Mouse (Mus musculus) liver, embryonic 15.5 days (tissue): ENCODE measurements around the gene Plekhj1. TPM values are rescaled to one million over a fixed set of nuclear protein-coding genes. Genes with fewer than 3 reads are reported as not detected.
A peak's percentile ranks its signal among the peaks of the same experiment; 100 is the strongest.
"Not testable (repeated sequence)": the region's sequence is repeated elsewhere in the genome, so short reads cannot be mapped to it uniquely, and the experiment has no call there.

ENCODE experiments used
- ATAC-seq: fragments of 200-750 bp; cut with Nextera tagmentation; 2 replicates; pipeline ENCODE4 v1.8.0; 2017; ENCODE audit warnings: moderate number of reproducible peaks, mild to moderate bottlenecking, moderate library complexity; ENCODE audit not compliant: insufficient read depth
- H3K27ac ChIP-seq: fragments of 300-500 bp; sonication (generic); replicated peaks from 2 replicates; pipeline ENCODE4 v1.5.1; 2015; ENCODE audit warnings: mild to moderate bottlenecking, inconsistent platforms
- H3K27me3 ChIP-seq: fragments of 300-500 bp; sonication (generic); 2 replicates; pipeline ENCODE4 v1.6.1; 2015; ENCODE audit warnings: mild to moderate bottlenecking, inconsistent platforms
- H3K36me3 ChIP-seq: fragments of 300-500 bp; sonication (generic); replicated peaks from 2 replicates; pipeline ENCODE4 v1.6.1; 2015; ENCODE audit warnings: moderate library complexity, mild to moderate bottlenecking, inconsistent platforms
- H3K4me1 ChIP-seq: fragments of 300-500 bp; sonication (generic); replicated peaks from 2 replicates; pipeline ENCODE4 v1.6.1; 2015; ENCODE audit warnings: inconsistent platforms
- H3K4me2 ChIP-seq: fragments of 300-500 bp; sonication (generic); 2 replicates; pipeline ENCODE4 v1.6.1; 2015; ENCODE audit warnings: moderate library complexity, mild to moderate bottlenecking, inconsistent platforms
- H3K4me3 ChIP-seq: fragments of 300-500 bp; sonication (generic); replicated peaks from 2 replicates; pipeline ENCODE4 v1.5.1; 2015; ENCODE audit warnings: mild to moderate bottlenecking, inconsistent platforms
- H3K9ac ChIP-seq: fragments of 300-500 bp; sonication (generic); 2 replicates; pipeline ENCODE4 v1.6.1; 2015; ENCODE audit warnings: moderate library complexity, mild to moderate bottlenecking, inconsistent platforms
- H3K9me3 ChIP-seq: fragments of 300-500 bp; sonication (generic); replicated peaks from 2 replicates; pipeline ENCODE4 v1.6.1; 2016; ENCODE audit warnings: inconsistent platforms
- WGBS: fragments of 180-500 bp; shearing (Covaris S2); methylation state at CpG from one replicate; pipeline ENCODE4 v1.1.7; 2015; ENCODE audit warnings: mixed read lengths; ENCODE audit not compliant: insufficient replicate concordance; 5-methylcytosine and 5-hydroxymethylcytosine counted together
- polyA plus RNA-seq: library from polyadenylated mRNA; unstranded; fragments of >200 nt; fragmentation: Nextera tagmentation; extraction: Ambion mirVana; gene quantifications from 2 replicates; pipeline ENCODE4 v1.2.1, GENCODE M21; 2015

Gene Plekhj1
- polyA plus RNA-seq, 1 experiment from 2014 or later, result 73.6 TPM

- no peaks in the 10 kb centered on the region for H3K27me3 ChIP-seq
- 0 out of 2 replicates have a peak overlapping the region, but pooled peaks have one; percentile 1 for H3K4me3 ChIP-seq
- no peak for ATAC-seq
- 25% methylated on average over 8 of the region's 8 CpGs for WGBS
- H3K4me1 ChIP-seq, result peaks cover 72% of the 10 kb centered on the region
- peak overlapping the region; percentile 23; the same call in 1 of the 2 replicates for H3K9ac ChIP-seq
- no peaks in the 10 kb centered on the region for H3K9me3 ChIP-seq
- peak overlapping the region; percentile 96 for H3K27ac ChIP-seq
- peaks cover 18% of the 10 kb centered on the region for H3K36me3 ChIP-seq
- H3K4me2 ChIP-seq, result peak overlapping the region; percentile 35
Observed at GRCm38 (mm10) chr10:80823847-80824643, 25.6 kb upstream of the Plekhj1 start.

GRCm38 (mm10) chr10:80823316-80823715 is 24.9 kb upstream of the Plekhj1 start:
- no peaks in the 10 kb centered on the region for H3K9me3 ChIP-seq
- no peak overlapping the region; the same call in 1 of the 2 replicates for H3K4me2 ChIP-seq
- H3K27me3 ChIP-seq, result no peaks in the 10 kb centered on the region
- WGBS, result 65% methylated on average over 1 of the region's 1 CpGs
- ATAC-seq, result no peak
- H3K27ac ChIP-seq, result peak overlapping the region; percentile 96
- no peak overlapping the region for H3K4me3 ChIP-seq
- peaks cover 12% of the 10 kb centered on the region for H3K36me3 ChIP-seq
- no peak overlapping the region for H3K9ac ChIP-seq
- H3K4me1 ChIP-seq, result peaks cover 75% of the 10 kb centered on the region

GRCm38 (mm10) chr10:80822528-80822927 is 24.1 kb upstream of the Plekhj1 start:
- WGBS, result 77% methylated on average over 5 of the region's 5 CpGs
- no peaks in the 10 kb centered on the region for H3K9me3 ChIP-seq
- H3K27ac ChIP-seq, result peak overlapping the region; percentile 83
- H3K36me3 ChIP-seq, result peaks cover 4% of the 10 kb centered on the region; the same call in 1 of the 2 replicates
- ATAC-seq, result no peak
- no peaks in the 10 kb centered on the region for H3K27me3 ChIP-seq
- 0 out of 2 replicates have a peak overlapping the region, but pooled peaks have one; percentile 12 for H3K9ac ChIP-seq
- H3K4me3 ChIP-seq, result no peak overlapping the region
- peak overlapping the region; percentile 28 for H3K4me2 ChIP-seq
- H3K4me1 ChIP-seq, result peaks cover 75% of the 10 kb centered on the region

GRCm38 (mm10) chr10:80821991-80822390 is 23.6 kb upstream of the Plekhj1 start:
- WGBS, result 41% methylated on average over 2 of the region's 2 CpGs
- ATAC-seq, result no peak
- H3K27me3 ChIP-seq, result no peaks in the 10 kb centered on the region
- H3K4me2 ChIP-seq, result peak overlapping the region; percentile 28
- H3K9me3 ChIP-seq, result no peaks in the 10 kb centered on the region
- peaks cover 77% of the 10 kb centered on the region for H3K4me1 ChIP-seq
- H3K4me3 ChIP-seq, result no peak overlapping the region
- H3K9ac ChIP-seq, result 0 out of 2 replicates have a peak overlapping the region, but pooled peaks have one; percentile 12
- no peaks in the 10 kb centered on the region for H3K36me3 ChIP-seq
- H3K27ac ChIP-seq, result peak overlapping the region; percentile 83

- H3K9ac ChIP-seq, result peak overlapping the region; percentile 22; the same call in 1 of the 2 replicates
- H3K36me3 ChIP-seq, result no peaks in the 10 kb centered on the region
- H3K4me1 ChIP-seq, result peaks cover 61% of the 10 kb centered on the region
- no peak for ATAC-seq
- H3K4me2 ChIP-seq, result peak overlapping the region; percentile 49
- 47% methylated on average over 3 of the region's 3 CpGs for WGBS
- peak overlapping the region; percentile 94 for H3K27ac ChIP-seq
- H3K4me3 ChIP-seq, result no peak overlapping the region
- H3K27me3 ChIP-seq, result 0 out of 2 replicates have a peak, but pooled peaks cover 3% of the 10 kb centered on the region
- H3K9me3 ChIP-seq, result no peaks in the 10 kb centered on the region
Observed at GRCm38 (mm10) chr10:80819406-80819805, 21.0 kb upstream of the Plekhj1 start.

- Histone ChIP-seq H3K27ac (peak overlapping the region; percentile 94), H3K4me1 (peaks cover 54% of the 10 kb centered on the region), H3K27me3 (0 out of 2 replicates have a peak, but pooled peaks cover 4% of the 10 kb centered on the region), H3K9me3 (no peaks in the 10 kb centered on the region), H3K9ac (peak overlapping the region; percentile 22; the same call in 1 of the 2 replicates), H3K36me3 (no peaks in the 10 kb centered on the region), H3K4me2 (peak overlapping the region; percentile 49), H3K4me3 (no peak overlapping the region)
- WGBS, result 29% methylated on average over 6 of the region's 6 CpGs
- peak; percentile 98 for ATAC-seq
Observed at GRCm38 (mm10) chr10:80818599-80819281, 20.3 kb upstream of the Plekhj1 start.

- 80% methylated on average over 7 of the region's 7 CpGs for WGBS
- Histone ChIP-seq H3K4me1 (peaks cover 46% of the 10 kb centered on the region), H3K27me3 (peaks cover 11% of the 10 kb centered on the region), H3K4me2 (peak overlapping the region; percentile 49; the same call in 1 of the 2 replicates), H3K27ac (peak overlapping the region; percentile 94)
- H3K36me3 ChIP-seq, H3K9me3 ChIP-seq, H3K4me3 ChIP-seq, H3K9ac ChIP-seq, ATAC-seq: not testable (repeated sequence)
Observed at GRCm38 (mm10) chr10:80817955-80818354, 19.5 kb upstream of the Plekhj1 start.

GRCm38 (mm10) chr10:80817164-80817563 is 18.7 kb upstream of the Plekhj1 start:
- Histone ChIP-seq H3K9me3 (no peaks in the 10 kb centered on the region), H3K4me3 (no peak overlapping the region), H3K9ac (no peak overlapping the region), H3K4me1 (peaks cover 39% of the 10 kb centered on the region), H3K27ac (no peak overlapping the region), H3K27me3 (peaks cover 19% of the 10 kb centered on the region), H3K4me2 (no peak overlapping the region), H3K36me3 (no peaks in the 10 kb centered on the region)
- ATAC-seq, result no peak
- 53% methylated on average over 2 of the region's 2 CpGs for WGBS

GRCm38 (mm10) chr10:80816303-80816702 is 17.9 kb upstream of the Plekhj1 start:
- not testable (repeated sequence) for H3K27ac ChIP-seq, H3K4me3 ChIP-seq, H3K4me2 ChIP-seq, ATAC-seq, H3K9ac ChIP-seq, H3K36me3 ChIP-seq, H3K9me3 ChIP-seq
- 51% methylated on average over 3 of the region's 3 CpGs for WGBS
- Histone ChIP-seq H3K27me3 (peaks cover 28% of the 10 kb centered on the region), H3K4me1 (peaks cover 32% of the 10 kb centered on the region)

GRCm38 (mm10) chr10:80814800-80815199 is 16.4 kb upstream of the Plekhj1 start:
- WGBS, result 57% methylated on average over 7 of the region's 7 CpGs
- no peak overlapping the region for H3K4me3 ChIP-seq

GRCm38 (mm10) chr10:80813366-80813765 is 14.9 kb upstream of the Plekhj1 start, which contains the start of gene Jsrp1:
Gene Jsrp1 (minus strand): TSS chr10:80813498.
- Histone ChIP-seq H3K27ac (no peak within 1 kb of the TSS), H3K9me3 (no peaks in the 10 kb centered on the region), H3K4me2 (no peak within 1 kb of the TSS), H3K4me1 (peaks cover 28% of the 10 kb centered on the region), H3K9ac (no peak within 1 kb of the TSS), H3K4me3 (no peak within 1 kb of the TSS), H3K27me3 (peaks cover 57% of the 10 kb centered on the region), H3K36me3 (no peaks in the 10 kb centered on the region)
- 68% methylated on average over 4 of the region's 4 CpGs for WGBS
- no peak for ATAC-seq

More at GRCm38 (mm10) chr10:80814800-80815199, 16.4 kb upstream of the Plekhj1 start:
- H3K27me3 ChIP-seq, result peaks cover 43% of the 10 kb centered on the region
- peaks cover 34% of the 10 kb centered on the region for H3K4me1 ChIP-seq
- no peaks in the 10 kb centered on the region for H3K9me3 ChIP-seq
- no peak overlapping the region for H3K4me2 ChIP-seq
- H3K9ac ChIP-seq, result no peak overlapping the region
- H3K36me3 ChIP-seq, result no peaks in the 10 kb centered on the region
- no peak overlapping the region for H3K27ac ChIP-seq
- ATAC-seq, result no peak
